Mouse (Mus musculus) liver, embryonic 14.5 days (tissue): ENCODE results near the gene Tmprss9. TPM values are rescaled to one million over a fixed set of nuclear protein-coding genes. Genes with fewer than 3 reads are reported as not detected.

Experiments used
- ATAC-seq: fragments of 200-750 bp; cut with Nextera tagmentation; 2 replicates; pipeline ENCODE4 v1.8.0; 2017; ENCODE audit warnings: moderate number of reproducible peaks, mild to moderate bottlenecking, moderate library complexity; ENCODE audit not compliant: insufficient read depth
- DNase-seq, 3 experiments: peaks; one replicate each; pipeline ENCODE4 v3.0.0-alpha.2; 2012 to 2013; ENCODE audit warnings: low read depth in 3 of 3, low spot score in 3 of 3
- H3K27ac ChIP-seq: fragments of 300-500 bp; sonication (generic); 2 replicates; pipeline ENCODE4 v1.5.1; 2014; ENCODE audit warnings: moderate library complexity, mild to moderate bottlenecking, control low read depth, inconsistent platforms
- H3K27me3 ChIP-seq: fragments of 300-500 bp; sonication (generic); 2 replicates; pipeline ENCODE4 v1.6.1; 2014; ENCODE audit warnings: mild to moderate bottlenecking, low read length, moderate library complexity; ENCODE audit not compliant: control insufficient read depth, insufficient read depth
- H3K36me3 ChIP-seq: fragments of 300-500 bp; sonication (generic); replicated peaks from 2 replicates; pipeline ENCODE4 v1.6.1; 2014; ENCODE audit warnings: low read depth; ENCODE audit not compliant: control insufficient read depth, insufficient read depth
- H3K4me1 ChIP-seq, 2 experiments: fragments of 200-500 bp in 1 of 2; fragments of 300-500 bp in 1 of 2; sonication (generic) in 1 of 2; replicated peaks; 2 replicates each; pipeline ENCODE4 v1.6.1; 2012 to 2014; ENCODE audit warnings: antibody characterized with exemption in 1 of 2, inconsistent platforms in 1 of 2, low read length in 1 of 2; ENCODE audit not compliant: control insufficient read depth in 2 of 2, insufficient read depth in 2 of 2
- H3K4me2 ChIP-seq: fragments of 300-500 bp; sonication (generic); 2 replicates; pipeline ENCODE4 v1.6.1; 2014; ENCODE audit warnings: low read depth, mild to moderate bottlenecking, control low read depth, moderate library complexity
- H3K4me3 ChIP-seq, 2 experiments: fragments of 200-500 bp in 1 of 2; fragments of 300-500 bp in 1 of 2; sonication (generic) in 1 of 2; 2 replicates each; pipeline ENCODE4 v1.5.1; 2012 to 2014; ENCODE audit warnings: low read depth in 2 of 2, low read length in 2 of 2, mild to moderate bottlenecking in 2 of 2, control low read depth in 1 of 2, inconsistent platforms in 1 of 2, moderate library complexity in 1 of 2; ENCODE audit not compliant: insufficient read depth in 1 of 2
- H3K9ac ChIP-seq: fragments of 300-500 bp; sonication (generic); replicated peaks from 2 replicates; pipeline ENCODE4 v1.6.1; 2014; ENCODE audit warnings: mild to moderate bottlenecking, control low read depth, moderate library complexity
- H3K9me3 ChIP-seq: fragments of 300-500 bp; sonication (generic); 2 replicates; pipeline ENCODE4 v1.6.1; 2016; ENCODE audit warnings: low read length, mixed read lengths; ENCODE audit not compliant: control insufficient read depth
- CTCF ChIP-seq: IDR thresholded peaks from 2 replicates; pipeline ENCODE4 v1.5.1; 2016; ENCODE audit warnings: antibody characterized with exemption, low read depth, control low read depth
- EP300 ChIP-seq: IDR thresholded peaks from 2 replicates; pipeline ENCODE4 v1.6.1; 2016; ENCODE audit warnings: antibody characterized with exemption, low read depth
- WGBS: fragments of 180-500 bp; shearing (Covaris S2); extraction: QIAGEN DNeasy Blood & Tissue Kit; methylation state at CpG from one replicate; pipeline ENCODE4 v1.1.7; 2014; ENCODE audit not compliant: insufficient replicate concordance; 5-methylcytosine and 5-hydroxymethylcytosine counted together
- polyA plus RNA-seq, 2 experiments: library from polyadenylated mRNA; depleted of rRNA in 1 of 2; stranded (reverse) in 1 of 2; unstranded in 1 of 2; fragments of >200 nt; fragmentation: Nextera tagmentation in 1 of 2; extraction: Ambion mirVana in 1 of 2; gene quantifications; 2 replicates each; pipeline versions ENCODE4 v1.2.1 to v1.2.3; 2012 to 2014

Tmprss9 gene
- polyA plus RNA-seq, 2 experiments = 0.06 TPM; not detected in 1

GRCm38 (mm10) chr10:80932206-80932605, 60.6 kb downstream of the Tmprss9 start:
- Histone ChIP-seq H3K27ac (no peak overlapping the region), H3K9me3 (no peaks in the 10 kb centered on the region), H3K27me3 (peaks cover 70% of the 10 kb centered on the region), H3K4me1 (peaks cover 11 to 13% of the 10 kb centered on the region in 2 experiments), H3K4me3 (peak overlapping the region; percentile 3 to 39; a peak in 2 of 4 replicates), H3K36me3 (no peaks in the 10 kb centered on the region), H3K4me2 (peak overlapping the region; percentile 90), H3K9ac (no peak overlapping the region)
- no peak for TF ChIP-seq CTCF
- TF ChIP-seq EP300 = no peak
- no peak for DNase-seq
- 1% methylated on average over 20 of the region's 20 CpGs for WGBS
- ATAC-seq = no peak

GRCm38 (mm10) chr10:80932700-80933420, 61.2 kb downstream of the Tmprss9 start:
- Histone ChIP-seq H3K4me2 (peak overlapping the region; percentile 90), H3K27ac (no peak overlapping the region), H3K4me3 (peak overlapping the region; percentile 3 to 39; a peak in 3 of 4 replicates), H3K9ac (no peak overlapping the region), H3K27me3 (peaks cover 76% of the 10 kb centered on the region), H3K4me1 (peaks cover 11 to 13% of the 10 kb centered on the region in 2 experiments), H3K36me3 (no peaks in the 10 kb centered on the region), H3K9me3 (no peaks in the 10 kb centered on the region)
- ATAC-seq (no peak), DNase-seq (no peak)
- WGBS = 2% methylated on average over 17 of the region's 17 CpGs
- TF ChIP-seq CTCF (no peak), EP300 (no peak)

GRCm38 (mm10) chr10:80933421-80933979, 61.9 kb downstream of the Tmprss9 start:
- peaks cover 81% of the 10 kb centered on the region for H3K27me3 ChIP-seq
- ATAC-seq = no peak
- DNase-seq = no peak

GRCm38 (mm10) chr10:80934136-80934985, 62.7 kb downstream of the Tmprss9 start:
- ATAC-seq (no peak), DNase-seq (no peak)
- H3K9ac ChIP-seq = no peak overlapping the region
- H3K27me3 ChIP-seq = peaks cover 86% of the 10 kb centered on the region
- H3K4me2 ChIP-seq = no peak overlapping the region
- no peaks in the 10 kb centered on the region for H3K36me3 ChIP-seq
- H3K4me3 ChIP-seq = no peak overlapping the region
- no peaks in the 10 kb centered on the region for H3K9me3 ChIP-seq
- H3K4me1 ChIP-seq = peaks cover 2 to 8% of the 10 kb centered on the region in 2 experiments
- no peak overlapping the region for H3K27ac ChIP-seq
- TF ChIP-seq CTCF = no peak
- WGBS = 49% methylated on average over 14 of the region's 14 CpGs

More at GRCm38 (mm10) chr10:80933421-80933979, 61.9 kb downstream of the Tmprss9 start:
- H3K27ac ChIP-seq = no peak overlapping the region
- no peak overlapping the region for H3K9ac ChIP-seq
- H3K4me1 ChIP-seq = peaks cover 11 to 13% of the 10 kb centered on the region in 2 experiments
- peak overlapping the region in 1 of 2 experiments; percentile 13; a peak in 2 of 4 replicates for H3K4me3 ChIP-seq
- no peak for TF ChIP-seq EP300
- peak overlapping the region; percentile 90 for H3K4me2 ChIP-seq
- no peaks in the 10 kb centered on the region for H3K9me3 ChIP-seq
- H3K36me3 ChIP-seq = no peaks in the 10 kb centered on the region
- WGBS = 2% methylated on average over 21 of the region's 21 CpGs

- DNase-seq = no peak
- Histone ChIP-seq H3K9ac (no peak overlapping the region), H3K9me3 (no peaks in the 10 kb centered on the region), H3K4me2 (no peak overlapping the region), H3K36me3 (no peaks in the 10 kb centered on the region), H3K4me3 (no peak overlapping the region), H3K27me3 (peaks cover 83% of the 10 kb centered on the region), H3K4me1 (peaks cover 6 to 14% of the 10 kb centered on the region in 2 experiments), H3K27ac (no peak overlapping the region)
- 6% methylated on average over 3 of the region's 3 CpGs for WGBS
- TF ChIP-seq CTCF = no peak
- no peak for TF ChIP-seq EP300
- no peak for ATAC-seq
Measured at GRCm38 (mm10) chr10:80935241-80935640, 63.6 kb downstream of the Tmprss9 start.
